Mouse (Mus musculus) stomach, embryonic 14.5 days (tissue): ENCODE measurements around the gene Gad1. TPM values are rescaled to one million over a fixed set of nuclear protein-coding genes. Genes with fewer than 3 reads are reported as not detected.

Experiments
- ATAC-seq: fragments of 200-750 bp; cut with Nextera tagmentation; 2 replicates; pipeline ENCODE4 v1.8.0; 2017; ENCODE audit warnings: low read depth, moderate TSS enrichment; ENCODE audit not compliant: insufficient number of reproducible peaks, insufficient read depth, low FRiP score
- H3K27ac ChIP-seq: fragments of 300-500 bp; sonication (generic); 2 replicates; pipeline ENCODE4 v1.5.1; 2014; ENCODE audit warnings: mild to moderate bottlenecking, low read length, moderate library complexity, mixed read lengths
- H3K27me3 ChIP-seq: fragments of 300-500 bp; sonication (generic); 2 replicates; pipeline ENCODE4 v1.6.1; 2014; ENCODE audit warnings: low read length, control low read depth, mixed read lengths; ENCODE audit not compliant: control insufficient read depth, insufficient read depth
- H3K36me3 ChIP-seq: fragments of 300-500 bp; sonication (generic); 2 replicates; pipeline ENCODE4 v1.6.1; 2014; ENCODE audit warnings: mild to moderate bottlenecking, control low read depth, low read length, moderate library complexity, mixed read lengths; ENCODE audit not compliant: control insufficient read depth, insufficient read depth
- H3K4me1 ChIP-seq: fragments of 300-500 bp; sonication (generic); 2 replicates; pipeline ENCODE4 v1.6.1; 2014; ENCODE audit warnings: low read length, control low read depth, mixed read lengths; ENCODE audit not compliant: control insufficient read depth, insufficient read depth
- H3K4me2 ChIP-seq: fragments of 300-500 bp; sonication (generic); replicated peaks from 2 replicates; pipeline ENCODE4 v1.6.1; 2014; ENCODE audit warnings: low read depth, low read length, control low read depth
- H3K4me3 ChIP-seq: fragments of 300-500 bp; sonication (generic); 2 replicates; pipeline ENCODE4 v1.5.1; 2014; ENCODE audit warnings: low read depth, low read length, control low read depth
- H3K9ac ChIP-seq: fragments of 300-500 bp; sonication (generic); replicated peaks from 2 replicates; pipeline ENCODE4 v1.6.1; 2014; ENCODE audit warnings: low read depth, mild to moderate bottlenecking, control low read depth, low read length, moderate library complexity, mixed read lengths
- H3K9me3 ChIP-seq: fragments of 300-500 bp; sonication (generic); 2 replicates; pipeline ENCODE4 v1.6.1; 2016; ENCODE audit warnings: low read depth, low read length, control low read depth; ENCODE audit not compliant: control insufficient read depth
- WGBS: fragments of 180-500 bp; shearing (Covaris S2); extraction: QIAGEN DNeasy Blood & Tissue Kit; methylation state at CpG from one replicate; pipeline ENCODE4 v1.1.7; 2014; 5-methylcytosine and 5-hydroxymethylcytosine counted together
- polyA plus RNA-seq: library from polyadenylated mRNA; unstranded; fragments of >200 nt; fragmentation: Nextera tagmentation; extraction: Ambion mirVana; gene quantifications from 2 replicates; pipeline ENCODE4 v1.2.1, GENCODE M21; 2014

The Gad1 gene
- polyA plus RNA-seq, 1 experiment from 2014 or later: 0.30 TPM

DNA sequence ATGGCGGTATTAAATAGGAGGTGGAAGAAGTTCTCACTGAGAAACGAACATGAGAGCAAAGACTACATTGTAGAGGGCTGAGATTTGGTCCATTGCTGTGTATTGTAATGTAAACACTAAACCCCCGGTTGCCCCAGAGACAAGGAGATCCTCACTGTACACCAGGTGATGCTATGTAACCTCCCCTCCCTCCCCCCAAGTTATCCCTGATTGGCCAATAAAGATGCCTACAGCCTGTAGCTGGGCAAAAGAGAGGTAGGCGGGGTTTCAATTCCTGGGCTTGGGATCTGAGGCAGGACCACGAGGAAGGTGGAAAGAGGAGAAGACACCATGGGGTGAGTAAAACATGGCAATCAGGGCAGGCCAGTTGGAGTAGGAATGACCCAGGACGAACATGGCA is 2.2 kb upstream of the Gad1 start:
- no peaks in the 10 kb centered on the region for H3K36me3 ChIP-seq
- WGBS: 42% methylated on average over 6 of the region's 6 CpGs
- no peaks in the 10 kb centered on the region for H3K4me1 ChIP-seq
- ATAC-seq: no peak
- no peaks in the 10 kb centered on the region for H3K9me3 ChIP-seq
- H3K27ac ChIP-seq: no peak overlapping the region
- H3K9ac ChIP-seq: no peak overlapping the region
- H3K27me3 ChIP-seq: no peaks in the 10 kb centered on the region
- H3K4me3 ChIP-seq: no peak overlapping the region
- H3K4me2 ChIP-seq: no peak overlapping the region

DNA sequence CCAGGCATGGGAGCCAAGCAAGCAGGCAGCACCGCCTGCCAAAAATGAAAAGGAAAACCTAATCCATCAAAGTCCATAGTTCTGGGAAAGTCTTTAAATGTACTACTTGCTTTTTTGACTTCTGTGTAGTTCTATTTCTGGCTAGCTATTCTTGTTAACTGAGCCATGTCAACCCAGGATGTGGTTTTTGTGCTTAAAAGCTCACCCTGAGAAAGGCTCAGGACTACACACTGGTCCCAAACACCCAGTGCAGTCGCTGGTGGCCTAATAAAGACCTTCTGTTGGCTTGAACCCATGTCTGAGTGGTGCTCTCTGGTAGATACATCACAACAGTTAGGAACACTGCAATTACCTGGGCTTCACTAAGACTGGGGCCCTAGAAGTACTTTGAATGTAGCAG is 1.4 kb upstream of the Gad1 start:
- Histone ChIP-seq H3K4me1 (no peaks in the 10 kb centered on the region), H3K4me2 (no peak overlapping the region), H3K9ac (no peak overlapping the region), H3K36me3 (no peaks in the 10 kb centered on the region), H3K4me3 (no peak overlapping the region), H3K27me3 (no peaks in the 10 kb centered on the region), H3K9me3 (no peaks in the 10 kb centered on the region), H3K27ac (no peak overlapping the region)
- no peak for ATAC-seq
- WGBS: 76% methylated on average over 2 of the region's 2 CpGs

DNA sequence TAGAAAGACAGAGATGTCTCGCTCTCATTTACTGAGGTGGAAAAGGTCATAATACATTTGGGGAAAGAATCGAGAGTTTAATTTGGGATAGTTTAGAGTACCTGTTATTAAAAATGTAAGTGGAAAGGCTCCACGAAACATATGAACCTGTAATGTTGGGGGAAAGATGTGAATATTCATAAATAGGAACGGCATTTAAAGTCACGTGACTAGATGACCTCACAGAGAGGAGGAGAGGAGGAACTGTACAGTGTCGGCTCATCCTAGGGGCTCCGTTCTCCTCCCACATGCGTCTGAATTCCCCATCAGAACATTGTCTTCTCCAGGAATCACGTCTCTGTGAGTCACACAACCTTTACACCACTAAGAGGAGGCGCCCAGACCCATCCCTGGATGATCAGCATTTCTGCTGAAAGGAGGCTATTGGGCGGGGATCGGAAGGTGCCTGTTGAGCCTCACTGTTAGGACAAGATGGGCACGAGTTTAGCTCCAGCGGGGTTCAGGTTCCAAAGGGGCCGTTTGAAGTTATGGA is 739 bp upstream of the Gad1 start:
- H3K4me2 ChIP-seq: no peak overlapping the region
- H3K9ac ChIP-seq: no peak overlapping the region
- no peaks in the 10 kb centered on the region for H3K9me3 ChIP-seq
- H3K4me1 ChIP-seq: no peaks in the 10 kb centered on the region
- H3K27me3 ChIP-seq: no peaks in the 10 kb centered on the region
- H3K36me3 ChIP-seq: no peaks in the 10 kb centered on the region
- H3K27ac ChIP-seq: no peak overlapping the region
- 81% methylated on average over 15 of the region's 15 CpGs for WGBS
- H3K4me3 ChIP-seq: no peak overlapping the region
- ATAC-seq: no peak

DNA sequence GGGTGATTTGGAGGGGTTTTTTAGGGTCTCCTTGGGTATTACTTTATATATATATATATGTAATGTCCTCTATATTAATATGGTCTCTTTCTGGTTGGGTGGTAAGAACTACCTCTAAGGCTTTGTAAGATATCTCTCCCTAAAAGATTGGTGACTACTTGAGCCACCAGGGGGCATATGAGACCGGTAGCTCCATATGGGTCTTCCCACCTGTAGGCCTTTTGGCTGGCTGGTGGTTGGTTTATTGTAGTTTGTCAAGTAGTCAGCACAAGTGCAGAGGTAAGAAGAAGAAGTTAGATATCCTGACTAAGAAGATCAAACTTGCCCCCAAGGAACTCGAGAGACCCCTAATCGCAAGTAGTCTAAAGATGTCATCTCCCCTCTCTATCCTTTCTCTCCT is 954 bp downstream of the Gad1 start:
- no peak for ATAC-seq
- Histone ChIP-seq H3K27ac (no peak overlapping the region), H3K36me3 (no peaks in the 10 kb centered on the region), H3K4me2 (no peak overlapping the region), H3K27me3 (peaks cover 3% of the 10 kb centered on the region), H3K4me3 (no peak overlapping the region), H3K9me3 (no peaks in the 10 kb centered on the region), H3K9ac (no peak overlapping the region), H3K4me1 (no peaks in the 10 kb centered on the region)
- WGBS: 77% methylated on average over 3 of the region's 3 CpGs

DNA sequence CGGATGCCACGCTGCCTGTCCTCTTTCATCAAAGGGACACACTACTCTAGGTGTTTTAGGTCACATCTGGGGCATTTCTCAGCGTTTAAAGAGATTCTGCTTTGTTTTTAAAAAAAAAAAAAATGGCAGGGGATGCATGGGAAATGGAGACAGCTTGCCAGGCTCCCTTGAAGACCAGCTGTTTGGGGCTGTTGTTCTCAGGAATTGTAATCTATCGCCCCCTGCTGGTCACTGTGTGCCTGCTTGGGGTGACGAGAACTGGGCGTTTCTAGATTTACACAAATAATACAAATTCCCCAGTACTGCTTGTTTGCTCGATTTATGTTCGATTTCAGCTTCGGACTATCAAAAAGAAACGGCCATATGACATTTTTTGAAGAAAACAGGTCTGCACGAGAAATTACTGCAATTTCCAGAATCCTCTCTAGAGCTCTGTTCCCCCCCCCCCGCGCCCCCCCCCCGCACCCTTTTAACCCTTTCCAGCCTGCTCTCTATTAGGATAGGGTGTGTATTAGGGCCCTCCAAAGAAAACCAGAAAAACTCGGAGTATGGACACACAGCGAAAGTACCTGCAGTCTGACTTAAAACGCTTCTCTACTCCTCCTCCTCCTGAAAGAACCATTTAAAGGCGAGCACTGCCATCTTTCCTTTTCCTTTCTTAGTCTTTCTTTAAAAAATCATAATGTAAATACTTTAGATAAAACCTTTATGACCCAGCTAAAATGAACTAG is 5.4 kb downstream of the Gad1 start:
- H3K4me2 ChIP-seq: peak overlapping the region; percentile 18; the same call in 1 of the 2 replicates
- WGBS: 4% methylated on average over 17 of the region's 18 CpGs
- no peaks in the 10 kb centered on the region for H3K9me3 ChIP-seq
- peaks cover 41% of the 10 kb centered on the region for H3K27me3 ChIP-seq
- no peak for ATAC-seq
- H3K9ac ChIP-seq: no peak overlapping the region
- H3K4me1 ChIP-seq: peaks cover 3% of the 10 kb centered on the region; the same call in 1 of the 2 replicates
- H3K4me3 ChIP-seq: no peak overlapping the region
- no peaks in the 10 kb centered on the region for H3K36me3 ChIP-seq
- no peak overlapping the region for H3K27ac ChIP-seq

DNA sequence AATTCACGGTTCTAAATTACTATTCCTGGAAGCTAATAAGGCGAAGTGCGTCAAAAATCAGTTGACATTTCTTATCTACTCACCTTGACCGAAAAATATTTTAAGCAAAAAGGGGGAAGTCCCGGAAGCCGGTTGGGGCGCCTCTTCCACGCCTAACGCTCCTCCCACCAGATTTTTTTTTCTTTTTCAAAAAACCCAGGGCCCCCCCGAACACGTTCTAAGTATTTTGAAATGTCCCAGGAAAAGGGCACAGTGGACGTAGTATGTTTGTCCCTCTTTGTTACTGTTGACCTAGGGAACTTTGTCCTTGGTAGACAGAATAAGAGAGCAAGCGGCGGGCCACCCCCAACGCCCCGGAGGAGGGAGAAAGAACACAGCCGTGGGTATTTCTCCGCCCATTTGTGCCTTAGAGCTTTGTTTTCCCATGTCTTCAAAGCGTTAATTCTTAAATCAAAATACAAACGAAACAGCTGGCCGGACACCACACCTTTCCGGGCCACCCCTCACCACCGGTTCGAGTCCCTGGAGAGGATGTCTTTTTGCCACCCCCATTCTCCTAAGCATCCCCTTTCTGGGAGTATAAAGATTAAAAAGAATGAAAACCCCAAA is 6.1 kb downstream of the Gad1 start:
- Histone ChIP-seq H3K4me2 (peak overlapping the region; percentile 18; the same call in 1 of the 2 replicates), H3K4me3 (no peak overlapping the region), H3K27ac (no peak overlapping the region), H3K36me3 (no peaks in the 10 kb centered on the region), H3K9me3 (no peaks in the 10 kb centered on the region), H3K4me1 (peaks cover 3% of the 10 kb centered on the region; the same call in 1 of the 2 replicates), H3K27me3 (peaks cover 48% of the 10 kb centered on the region), H3K9ac (no peak overlapping the region)
- ATAC-seq: no peak
- 9% methylated on average over 24 of the region's 24 CpGs for WGBS

DNA sequence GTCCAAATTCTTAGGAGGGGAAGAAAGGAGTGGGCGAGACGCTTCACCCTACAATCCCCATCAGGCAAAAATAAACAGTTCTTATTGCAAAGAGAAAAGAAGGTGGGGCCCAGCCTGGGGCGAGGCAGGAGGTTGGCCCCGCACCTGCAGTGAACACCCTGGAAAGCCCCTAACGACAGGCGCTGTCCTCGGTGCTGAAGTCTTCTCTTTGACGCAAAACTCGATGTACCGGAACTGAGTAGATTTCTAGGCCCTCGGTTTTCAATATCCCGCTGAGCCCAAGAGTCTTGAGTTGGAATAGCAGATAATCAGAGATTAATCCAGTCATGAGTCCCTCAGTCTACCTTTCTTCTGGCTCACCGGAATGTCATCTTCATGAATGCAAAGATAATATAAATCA is 6.6 kb downstream of the Gad1 start:
- Histone ChIP-seq H3K9me3 (no peaks in the 10 kb centered on the region), H3K27me3 (peaks cover 53% of the 10 kb centered on the region), H3K27ac (no peak overlapping the region), H3K36me3 (no peaks in the 10 kb centered on the region), H3K4me1 (peaks cover 3% of the 10 kb centered on the region; the same call in 1 of the 2 replicates), H3K4me2 (no peak overlapping the region), H3K4me3 (no peak overlapping the region), H3K9ac (no peak overlapping the region)
- ATAC-seq: peak; percentile 46; the same call in 1 of the 2 replicates
- WGBS: under 1% methylated on average over 13 of the region's 13 CpGs

DNA sequence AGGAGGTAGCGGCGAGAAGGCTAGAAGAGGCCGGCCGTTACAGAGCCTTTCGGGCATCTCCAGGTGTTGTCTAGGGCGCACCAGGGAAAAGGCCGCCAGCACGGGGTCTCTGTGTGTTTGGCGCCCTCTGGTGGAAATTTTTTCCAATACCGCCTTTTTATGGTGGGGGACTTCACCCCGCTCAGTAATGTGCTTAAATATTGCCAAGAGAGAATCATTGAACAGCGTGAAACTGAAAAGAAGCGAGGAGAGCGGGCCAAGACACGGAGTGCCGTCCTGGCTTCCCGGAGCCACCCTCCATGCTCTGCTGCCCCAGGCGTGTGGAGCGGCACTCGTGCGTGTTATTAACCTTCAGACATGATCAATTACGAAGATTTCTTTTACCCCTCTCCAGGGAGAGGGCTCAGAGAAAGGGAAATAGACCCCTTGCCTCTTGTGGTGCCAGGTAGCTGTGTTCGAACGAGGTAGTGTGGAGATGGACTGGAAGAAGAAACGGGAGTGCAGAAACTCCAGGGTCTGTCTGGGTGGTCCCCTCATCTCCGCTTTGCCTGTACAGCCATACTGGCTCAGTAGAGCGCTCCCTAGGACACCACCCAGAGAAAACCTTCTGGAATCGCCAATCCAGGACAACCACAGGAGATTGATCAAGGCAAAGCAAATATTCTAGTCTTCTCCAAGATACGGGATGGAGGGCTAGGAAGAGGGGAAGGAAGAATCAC is 8.4 kb downstream of the Gad1 start:
- 2% methylated on average over 29 of the region's 29 CpGs for whole genome bisulfite sequencing
- no peaks in the 10 kb centered on the region for H3K9me3 ChIP-seq
- H3K27me3 ChIP-seq: peaks cover 70% of the 10 kb centered on the region
- no peaks in the 10 kb centered on the region for H3K36me3 ChIP-seq
- ATAC-seq: no peak
- H3K27ac ChIP-seq: no peak overlapping the region
- no peak overlapping the region for H3K9ac ChIP-seq
- H3K4me2 ChIP-seq: no peak overlapping the region
- H3K4me1 ChIP-seq: peaks cover 7% of the 10 kb centered on the region; the same call in 1 of the 2 replicates
- no peak overlapping the region for H3K4me3 ChIP-seq
